In the genomic region with DNA sequence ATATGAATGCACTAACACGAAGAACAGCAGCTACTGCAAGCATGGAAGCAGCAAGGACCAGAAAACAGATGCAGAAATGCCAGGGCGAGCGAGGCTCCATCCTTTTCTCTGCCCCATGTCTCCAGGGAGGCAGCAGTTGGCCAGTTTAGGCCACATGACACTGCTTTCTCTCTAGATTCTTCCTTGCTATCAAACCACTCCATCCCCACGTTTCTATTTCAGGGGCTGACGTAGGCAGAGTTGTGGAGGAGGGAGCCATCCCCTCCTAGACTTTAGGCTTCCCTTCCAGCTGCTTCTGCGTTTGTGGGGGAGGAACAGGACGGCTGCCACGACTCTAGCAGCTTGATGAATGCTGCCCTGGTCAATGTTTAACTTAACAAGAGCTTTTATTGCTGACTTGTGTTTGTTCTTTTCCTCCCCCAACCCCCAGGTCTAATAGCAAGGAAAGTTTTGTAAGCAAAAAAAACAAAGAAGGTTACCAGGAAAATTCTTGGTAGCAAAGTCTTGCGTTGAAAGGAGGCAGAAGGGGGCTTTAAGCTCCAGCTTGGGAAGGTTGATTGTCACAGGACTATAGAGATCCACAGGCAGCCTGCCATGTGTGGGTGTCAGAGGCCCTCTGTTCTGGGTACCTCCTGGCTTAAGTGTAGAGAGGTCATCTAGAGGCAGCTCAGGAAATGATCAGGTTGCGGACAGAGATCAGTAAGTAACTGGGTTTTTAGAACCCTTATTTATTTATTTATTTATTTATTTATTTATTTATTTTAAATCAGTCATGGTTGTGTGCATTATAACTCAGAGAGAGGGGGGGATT, we compare ENCODE assay signal across 8 mouse cellular contexts.
DNase-seq lines count a peak whose midpoint lies in the region; ATAC-seq and TF ChIP-seq lines count a peak whose summit lies in the region.

No protein-coding gene starts in this region.

- H3K4me2 ChIP-seq in intestine, embryonic 14.5 days (ENCODE audit: low read length), result peak overlapping the region; percentile 33

- no peak overlapping the region for H3K9ac ChIP-seq in intestine, embryonic 14.5 days (ENCODE audit: low read length)

- H3K36me3 ChIP-seq in intestine, embryonic 14.5 days (ENCODE audit: control insufficient read depth, insufficient read depth, low read length), result no peaks in the 10 kb centered on the region

- no peak for TF ChIP-seq CTCF in left cerebral cortex, adult 2 months (IDR thresholded peaks at IDR 0.05)

- peak; percentile 88 for ATAC-seq in intestine, embryonic 14.5 days (replicated peaks; ENCODE audit: low FRiP score, low TSS enrichment, low read depth)

- 10% methylated on average over 10 of the region's 10 CpGs for WGBS in intestine, embryonic 14.5 days

- peak overlapping the region; percentile 90 for H3K27ac ChIP-seq in intestine, embryonic 14.5 days (ENCODE audit: low read depth)
- peak overlapping the region; percentile 86 for H3K27ac ChIP-seq in left cerebral cortex, adult 2 months

- intact Hi-C loops in gastrocnemius, postnatal 14 days (cut with DNase I; ENCODE audit: low total_unique reads), result no loop called here
- intact Hi-C loops in left cerebral cortex, adult 2 months (cut with DNase I), result loop anchor here (2.0 to 10.0 kb wide), 3 partner anchors 49 to 279 kb away; no protein-coding TSS in a partner anchor

- H3K9me3 ChIP-seq in intestine, embryonic 14.5 days (ENCODE audit: control insufficient read depth, low read length), result no peaks in the 10 kb centered on the region

- H3K4me1 ChIP-seq in intestine, embryonic 14.5 days (replicated peaks; ENCODE audit: control insufficient read depth, insufficient read depth, low read length), result peaks cover 27% of the 10 kb centered on the region

- H3K4me3 ChIP-seq in intestine, embryonic 14.5 days (ENCODE audit: low read depth, low read length), result no peak overlapping the region
- H3K4me3 ChIP-seq in left cerebral cortex, adult 2 months, result no peak overlapping the region

- peak; percentile 40 to 48 for DNase-seq in cerebellum, postnatal 10 days
- DNase-seq in cerebellum, adult 8-10 months, result no peak
- DNase-seq in gastrocnemius, postnatal 14 days, result peak; percentile 23
- peak; percentile 82 for DNase-seq in intestine, embryonic 14.5 days (ENCODE audit: low spot score)
- peak; percentile 72 to 80 for DNase-seq in left cerebral cortex, adult 2 months (ENCODE audit: extremely low spot score in 1 of 2, low spot score in 2 of 2)
- peak; percentile 84 for DNase-seq in lung, postnatal 10 days
- DNase-seq in right cerebral cortex, postnatal 4 days, result peak; percentile 27
- DNase-seq in cerebellum, adult 11 months, result no peak

- no peaks in the 10 kb centered on the region for H3K27me3 ChIP-seq in intestine, embryonic 14.5 days (replicated peaks; ENCODE audit: control insufficient read depth, insufficient read depth, low read length)

Comparison
In these comparisons a context has a peak if more than half of its experiments do, and no peak if none do; other contexts are left out.
1. DNase-seq: peak in cerebellum, postnatal 10 days (2 of 2), gastrocnemius, postnatal 14 days (single experiment), intestine, embryonic 14.5 days (single experiment), left cerebral cortex, adult 2 months (2 of 2), lung, postnatal 10 days (single experiment) and right cerebral cortex, postnatal 4 days (single experiment); none in cerebellum, adult 8-10 months (single experiment) and cerebellum, adult 11 months (single experiment).